Mouse (Mus musculus) adrenal gland, postnatal 0 days (tissue): ENCODE data around the gene Gm5935. TPM values are rescaled to one million over a fixed set of nuclear protein-coding genes. Genes with fewer than 3 reads are reported as not detected.

ENCODE experiments used
- polyA plus RNA-seq: library from polyadenylated mRNA; unstranded; fragments of >200 nt; fragmentation: Nextera tagmentation; extraction: Ambion mirVana; gene quantifications from 2 replicates; pipeline ENCODE4 v1.2.1, GENCODE M21; 2015

The Gm5935 gene
- polyA plus RNA-seq: not detected in 2 replicates

GRCm38 (mm10) chrX:24775064-24775463 lies at the start of gene Gm5935:
TSS of gene Gm5935 (minus strand) at chrX:24775164.

Other genes with a start within 250 kb of the Gm5935 start
- gene Gm4297, start 200.3 kb downstream of the Gm5935 start, polyA plus RNA-seq: not detected in 2 replicates